In the genomic region with DNA sequence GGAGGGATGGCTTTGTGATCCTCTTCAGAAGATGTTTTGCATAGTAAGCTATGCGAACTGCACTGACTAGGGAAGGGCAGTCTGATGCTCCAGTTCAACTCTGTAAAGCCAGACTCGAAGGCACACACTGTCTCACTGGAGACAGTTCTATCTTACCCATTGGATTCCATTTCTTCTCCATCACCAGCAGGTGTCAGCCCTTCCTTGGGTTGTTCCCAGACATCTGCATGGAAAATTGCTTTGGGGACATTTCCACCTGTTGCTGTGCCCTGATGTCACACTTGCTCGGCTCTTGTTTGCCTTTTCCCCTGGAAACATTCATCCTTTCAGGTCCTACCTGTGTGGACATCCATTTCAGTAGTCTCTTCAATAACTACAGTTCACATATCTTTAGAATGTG, we compare ENCODE assay signal across 8 mouse cellular contexts. TPM values are rescaled to one million over a fixed set of nuclear protein-coding genes. Genes with fewer than 3 reads are reported as not detected.
DNase-seq lines count a peak whose midpoint lies in the region; ATAC-seq and TF ChIP-seq lines count a peak whose summit lies in the region.
"Had no signal": no experiment of that assay in that cellular context is flagged by ENCODE, and none has a peak within 500 bp of the region (broad histone marks: within the 10 kb centered on the region; RNA-seq: fewer than 3 reads in every experiment).

No protein-coding gene starts in this region.

- no peaks in the 10 kb centered on the region for H3K36me3 ChIP-seq in hindbrain, postnatal 0 days (ENCODE audit: insufficient read depth, low read length)
- H3K36me3 ChIP-seq in hindbrain, embryonic 13.5 days: no peaks in the 10 kb centered on the region
- no peaks in the 10 kb centered on the region for H3K36me3 ChIP-seq in ES-Bruce4 (ENCODE audit: control insufficient read depth, insufficient read depth, low read length, poor library complexity, severe bottlenecking)

- TF ChIP-seq CTCF in hindbrain, postnatal 0 days (IDR thresholded peaks at IDR 0.05; ENCODE audit: low read depth): peak; percentile 65
- TF ChIP-seq CTCF in ES-Bruce4 (IDR thresholded peaks at IDR 0.05; ENCODE audit: low read depth, low read length): peak; percentile 16

- H3K9me3 ChIP-seq in hindbrain, postnatal 0 days (ENCODE audit: low read length): no peaks in the 10 kb centered on the region
- H3K9me3 ChIP-seq in hindbrain, embryonic 13.5 days: no peaks in the 10 kb centered on the region
- 0 out of 2 replicates have a peak, but pooled peaks cover 4% of the 10 kb centered on the region for H3K9me3 ChIP-seq in ES-Bruce4 (replicated peaks; ENCODE audit: control insufficient read depth, insufficient read depth, low read length, poor library complexity, severe bottlenecking)

- WGBS in hindbrain, postnatal 0 days: 52% methylated on average over 3 of the region's 3 CpGs
- 63% methylated on average over 3 of the region's 3 CpGs for WGBS in hindbrain, embryonic 13.5 days

- DNase-seq in hindbrain, postnatal 0 days (ENCODE audit: low spot score): peak; percentile 51
- peak; percentile 72 for DNase-seq in adipocyte (ENCODE audit: low spot score)
- DNase-seq in kidney, postnatal 36 days: peak; percentile 3 to 51
- DNase-seq in thymus, postnatal 0 days (ENCODE audit: low spot score): no peak
- DNase-seq in spleen, postnatal 36 days (ENCODE audit: low spot score in 2 of 2): no peak

- no peak for TF ChIP-seq EP300 in ES-Bruce4 (IDR thresholded peaks at IDR 0.05; ENCODE audit: insufficient read depth, low read depth, low read length)

- ATAC-seq in hindbrain, postnatal 0 days: no peak
- ATAC-seq in hindbrain, embryonic 13.5 days (ENCODE audit: low FRiP score): no peak

- H3K9ac ChIP-seq in hindbrain, postnatal 0 days (replicated peaks; ENCODE audit: low read length): no peak overlapping the region
- no peak overlapping the region for H3K9ac ChIP-seq in hindbrain, embryonic 13.5 days
- no peak overlapping the region for H3K9ac ChIP-seq in ES-Bruce4 (ENCODE audit: low read depth, poor library complexity, severe bottlenecking)

- H3K4me1 ChIP-seq in hindbrain, postnatal 0 days (ENCODE audit: insufficient read depth, low read length): no peaks in the 10 kb centered on the region
- no peaks in the 10 kb centered on the region for H3K4me1 ChIP-seq in hindbrain, embryonic 13.5 days (replicated peaks)
- no peaks in the 10 kb centered on the region for H3K4me1 ChIP-seq in ES-Bruce4 (ENCODE audit: control insufficient read depth, insufficient read depth, low read length)

- no peaks in the 10 kb centered on the region for H3K27me3 ChIP-seq in hindbrain, postnatal 0 days (ENCODE audit: insufficient read depth, low read length)
- no peaks in the 10 kb centered on the region for H3K27me3 ChIP-seq in hindbrain, embryonic 13.5 days
- no peaks in the 10 kb centered on the region for H3K27me3 ChIP-seq in ES-Bruce4 (ENCODE audit: control insufficient read depth, insufficient read depth, low read length, poor library complexity, severe bottlenecking)

- no peak overlapping the region for H3K4me2 ChIP-seq in hindbrain, postnatal 0 days (ENCODE audit: low read depth, low read length)
- H3K4me2 ChIP-seq in hindbrain, embryonic 13.5 days: no peak overlapping the region

- no peak for TF ChIP-seq POLR2A in ES-Bruce4 (IDR thresholded peaks at IDR 0.05; ENCODE audit: insufficient read depth, low read length)

- no peak overlapping the region for H3K4me3 ChIP-seq in hindbrain, postnatal 0 days (ENCODE audit: low read length)
- no peak overlapping the region for H3K4me3 ChIP-seq in hindbrain, embryonic 13.5 days
- no peak overlapping the region for H3K4me3 ChIP-seq in ES-Bruce4 (ENCODE audit: low read depth, low read length)

- H3K27ac ChIP-seq in hindbrain, postnatal 0 days: no peak overlapping the region
- H3K27ac ChIP-seq in hindbrain, embryonic 13.5 days: no peak overlapping the region
- no peak overlapping the region for H3K27ac ChIP-seq in ES-Bruce4 (ENCODE audit: insufficient read depth, low read length)

RNA-seq across cellular contexts. Expression of a gene that starts 36.4 kb away (rescaled TPM):
- total RNA-seq in hindbrain, postnatal 0 days (2014; rRNA removed): not detected in 2 replicates
- polyA plus RNA-seq in hindbrain, postnatal 0 days (2015; fragmentation: Nextera tagmentation; extraction: Ambion mirVana): not detected in 2 replicates
- polyA plus RNA-seq in hindbrain, embryonic 13.5 days (2015; fragmentation: Nextera tagmentation; extraction: Ambion mirVana): 0.25 TPM in 1 of 2 replicates, not detected in the other
- polyA plus RNA-seq in ES-Bruce4 (2011; ENCODE audit: insufficient read depth, insufficient read length, low read depth, missing spikeins): not detected in 2 replicates
- polyA plus RNA-seq in thymus, postnatal 0 days (2015; fragmentation: Nextera tagmentation; extraction: Ambion mirVana): not detected in 2 replicates
- polyA plus RNA-seq: heart, embryonic 16.5 days had no signal

Comparison
In these comparisons a context has a peak if more than half of its experiments do, and no peak if none do; other contexts are left out.
1. DNase-seq: peak in hindbrain, postnatal 0 days (single experiment), adipocyte (single experiment) and kidney, postnatal 36 days (2 of 2); none in thymus, postnatal 0 days (single experiment) and spleen, postnatal 36 days (0 of 2).